Mouse (Mus musculus) thymus, adult 2 months (tissue): Measurements from ENCODE around the gene Cyp2g1.

Experiments used
- CTCF ChIP-seq: fragments of 200-500 bp; IDR thresholded peaks from 2 replicates; pipeline ENCODE4 v1.5.1; 2012; ENCODE audit warnings: mild to moderate bottlenecking, control low read depth, low read length, moderate library complexity, borderline replicate concordance; ENCODE audit not compliant: control insufficient read depth, poor library complexity, insufficient read depth; ENCODE audit errors: extremely low read depth
- POLR2A ChIP-seq: fragments of 200-500 bp; IDR thresholded peaks from 2 replicates; pipeline ENCODE4 v1.6.1; 2012; ENCODE audit warnings: mild to moderate bottlenecking, low read length, control low read depth, moderate library complexity; ENCODE audit not compliant: control insufficient read depth, poor library complexity, insufficient read depth; ENCODE audit errors: extremely low read depth

DNA sequence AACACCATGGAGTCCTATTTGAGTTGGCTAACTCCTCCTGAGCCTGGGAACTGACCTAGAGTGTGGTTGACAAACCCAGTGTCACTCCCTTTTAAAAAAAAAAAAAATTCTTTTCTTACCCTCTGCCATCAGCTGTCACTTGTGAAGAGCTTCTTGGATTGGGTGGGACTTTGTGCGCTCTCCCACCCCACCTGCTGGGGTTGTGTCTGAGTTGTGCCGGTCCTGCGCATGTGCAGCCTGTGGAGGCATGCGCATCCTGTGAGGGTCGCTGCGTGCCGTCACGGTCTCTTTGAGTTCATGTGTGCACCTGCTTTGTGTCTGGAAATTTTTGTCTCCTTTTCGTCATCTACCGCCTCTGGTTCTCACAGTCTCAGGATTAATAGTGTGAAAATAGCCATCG lies 28.2 kb upstream of the Cyp2g1 start:
- TF ChIP-seq CTCF (no peak), POLR2A (no peak)
